Mouse (Mus musculus) heart, embryonic 11.5 days (tissue): Measurements from ENCODE around the gene Cacna2d3. TPM values are rescaled to one million over a fixed set of nuclear protein-coding genes. Genes with fewer than 3 reads are reported as not detected.

Experiments
- ATAC-seq: fragments of 200-750 bp; cut with Nextera tagmentation; replicated peaks from 2 replicates; pipeline ENCODE4 v1.8.0; 2017; ENCODE audit warnings: moderate library complexity; ENCODE audit not compliant: insufficient number of reproducible peaks, low FRiP score, low TSS enrichment
- H3K27ac ChIP-seq: fragments of 300-500 bp; sonication (generic); 2 replicates; pipeline ENCODE4 v1.5.1; 2014; ENCODE audit warnings: mild to moderate bottlenecking, low read depth, low read length
- H3K27me3 ChIP-seq: fragments of 300-500 bp; sonication (generic); 2 replicates; pipeline ENCODE4 v1.6.1; 2014; ENCODE audit warnings: mild to moderate bottlenecking, low read length, mixed read lengths; ENCODE audit not compliant: control insufficient read depth, insufficient read depth
- H3K36me3 ChIP-seq: fragments of 300-500 bp; sonication (generic); 2 replicates; pipeline ENCODE4 v1.6.1; 2014; ENCODE audit warnings: mild to moderate bottlenecking, low read length, moderate library complexity, mixed read lengths; ENCODE audit not compliant: control insufficient read depth, insufficient read depth
- H3K4me1 ChIP-seq: fragments of 300-500 bp; sonication (generic); 2 replicates; pipeline ENCODE4 v1.6.1; 2014; ENCODE audit warnings: low read length; ENCODE audit not compliant: control insufficient read depth, insufficient read depth
- H3K4me2 ChIP-seq: fragments of 300-500 bp; sonication (generic); 2 replicates; pipeline ENCODE4 v1.6.1; 2014; ENCODE audit warnings: mild to moderate bottlenecking, moderate library complexity
- H3K4me3 ChIP-seq: fragments of 300-500 bp; sonication (generic); 2 replicates; pipeline ENCODE4 v1.5.1; 2014; ENCODE audit warnings: low read depth, low read length
- H3K9ac ChIP-seq: fragments of 300-500 bp; sonication (generic); 2 replicates; pipeline ENCODE4 v1.6.1; 2014; ENCODE audit warnings: mild to moderate bottlenecking, low read depth, low read length, moderate library complexity
- H3K9me3 ChIP-seq: fragments of 300-500 bp; sonication (generic); replicated peaks from 2 replicates; pipeline ENCODE4 v1.6.1; 2016; ENCODE audit warnings: low read length; ENCODE audit not compliant: control insufficient read depth
- WGBS: fragments of 180-500 bp; shearing (Covaris S2); extraction: QIAGEN DNeasy Blood & Tissue Kit; methylation state at CpG from one replicate; pipeline ENCODE4 v1.1.7; 2014; ENCODE audit not compliant: insufficient replicate concordance; 5-methylcytosine and 5-hydroxymethylcytosine counted together
- polyA plus RNA-seq: library from polyadenylated mRNA; unstranded; fragments of >200 nt; fragmentation: Nextera tagmentation; extraction: Ambion mirVana; gene quantifications from 2 replicates; pipeline ENCODE4 v1.2.1, GENCODE M21; 2014

Cacna2d3 gene
- polyA plus RNA-seq, 1 experiment from 2014 or later: 2.6 TPM

DNA sequence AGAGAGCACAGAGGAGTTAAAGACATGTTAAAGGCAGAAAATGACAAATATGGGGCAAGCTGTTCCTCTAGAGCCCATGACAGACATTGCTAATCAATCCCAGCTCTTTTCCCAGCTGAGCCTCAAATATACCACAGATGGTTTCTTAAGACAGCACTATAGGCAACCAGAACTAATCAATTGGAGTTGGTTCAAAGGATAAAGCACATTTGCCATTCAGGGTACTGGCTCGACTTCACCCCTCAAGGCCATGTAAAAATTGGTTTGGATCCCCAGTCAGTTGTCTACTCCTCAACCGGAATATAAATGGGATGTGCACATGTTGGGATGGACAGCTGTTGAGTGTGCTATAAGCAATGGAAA lies 692.6 kb downstream of the Cacna2d3 start:
- ATAC-seq: no peak
- Histone ChIP-seq H3K27me3 (no peaks in the 10 kb centered on the region), H3K4me3 (no peak overlapping the region), H3K9me3 (no peaks in the 10 kb centered on the region), H3K36me3 (no peaks in the 10 kb centered on the region), H3K4me2 (no peak overlapping the region), H3K27ac (no peak overlapping the region), H3K9ac (no peak overlapping the region), H3K4me1 (peaks cover 7% of the 10 kb centered on the region; the same call in 1 of the 2 replicates)
- WGBS: 88% methylated on average over 2 of the region's 2 CpGs

GRCm38 (mm10) chr14:29028391-29029106 lies 693.1 kb downstream of the Cacna2d3 start:
- Histone ChIP-seq H3K4me3 (no peak overlapping the region), H3K4me1 (peaks cover 7% of the 10 kb centered on the region; the same call in 1 of the 2 replicates), H3K27me3 (no peaks in the 10 kb centered on the region), H3K27ac (no peak overlapping the region), H3K36me3 (no peaks in the 10 kb centered on the region), H3K9ac (no peak overlapping the region), H3K9me3 (no peaks in the 10 kb centered on the region), H3K4me2 (no peak overlapping the region)
- 77% methylated on average over 6 of the region's 6 CpGs for WGBS
- no peak for ATAC-seq

DNA sequence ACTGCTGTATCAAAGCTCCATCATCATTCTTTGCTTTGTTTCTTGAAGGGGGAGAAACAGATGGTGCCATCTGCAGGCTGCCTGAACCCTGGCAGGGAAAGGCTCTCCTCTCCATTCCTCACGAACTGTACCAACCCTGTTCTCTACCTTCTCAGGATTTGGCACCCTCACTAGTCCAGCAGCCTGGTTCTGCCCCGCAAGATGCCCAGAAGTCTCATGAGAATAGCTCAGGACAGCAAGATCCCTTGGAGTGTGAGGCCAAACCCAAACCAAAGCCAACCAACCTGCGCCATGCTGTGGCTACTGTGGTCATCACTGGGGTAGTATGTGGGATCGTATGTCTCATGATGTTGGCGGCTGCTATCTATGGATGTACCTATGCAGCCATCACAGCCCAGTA lies 694.4 kb downstream of the Cacna2d3 start:
- 82% methylated on average over 5 of the region's 5 CpGs for WGBS
- no peak for ATAC-seq
- H3K9ac ChIP-seq: no peak overlapping the region
- H3K4me3 ChIP-seq: no peak overlapping the region
- H3K36me3 ChIP-seq: no peaks in the 10 kb centered on the region
- H3K4me1 ChIP-seq: peaks cover 7% of the 10 kb centered on the region; the same call in 1 of the 2 replicates
- no peak overlapping the region for H3K4me2 ChIP-seq
- no peak overlapping the region for H3K27ac ChIP-seq
- no peaks in the 10 kb centered on the region for H3K9me3 ChIP-seq
- H3K27me3 ChIP-seq: no peaks in the 10 kb centered on the region

DNA sequence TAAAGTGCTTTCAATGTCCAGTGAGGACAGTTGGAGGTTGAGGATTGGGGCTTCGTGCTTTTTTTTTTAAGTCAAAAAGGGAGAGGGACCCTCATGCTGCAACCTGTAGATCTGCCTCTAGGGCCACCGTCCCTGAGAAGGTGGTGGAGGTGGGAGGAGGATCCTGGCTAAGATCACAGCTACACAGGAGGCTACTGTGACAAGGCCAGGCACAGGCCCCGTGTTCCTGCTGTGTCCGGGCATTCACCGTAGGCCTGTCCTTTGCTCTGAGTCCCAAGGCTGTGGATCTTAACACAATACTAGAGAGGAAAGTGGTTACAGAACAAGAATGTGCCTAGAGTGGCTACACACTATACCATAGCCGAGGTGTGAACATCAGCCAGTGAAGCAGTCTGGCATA lies 696.3 kb downstream of the Cacna2d3 start:
- 63% methylated on average over 6 of the region's 6 CpGs for WGBS
- Histone ChIP-seq H3K4me3 (no peak overlapping the region), H3K27me3 (no peaks in the 10 kb centered on the region), H3K9me3 (no peaks in the 10 kb centered on the region), H3K36me3 (no peaks in the 10 kb centered on the region), H3K9ac (no peak overlapping the region), H3K4me2 (no peak overlapping the region), H3K4me1 (peaks cover 5% of the 10 kb centered on the region; the same call in 1 of the 2 replicates), H3K27ac (no peak overlapping the region)
- ATAC-seq: no peak

DNA sequence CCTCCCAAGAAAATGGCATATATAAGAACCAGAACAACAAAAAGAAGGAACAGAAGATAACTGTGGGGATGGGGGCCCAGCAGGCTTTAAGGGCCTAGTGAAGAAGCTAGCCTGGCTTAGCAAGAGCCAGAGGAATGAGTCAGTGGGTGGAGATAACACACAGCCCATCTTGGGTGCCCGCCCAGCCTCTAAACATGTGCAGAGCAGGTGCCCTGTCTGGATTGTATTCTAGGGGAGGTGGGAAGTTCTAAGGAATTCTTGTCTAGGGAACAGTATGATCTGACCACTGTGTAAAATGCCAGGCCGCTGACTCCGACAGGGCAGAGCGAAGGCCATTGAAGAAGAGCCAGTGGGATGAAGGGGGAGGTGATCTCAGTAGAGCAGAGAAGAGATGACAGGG lies 698.4 kb downstream of the Cacna2d3 start:
- ATAC-seq: no peak
- 87% methylated on average over 4 of the region's 4 CpGs for WGBS
- H3K4me2 ChIP-seq: no peak overlapping the region
- no peaks in the 10 kb centered on the region for H3K27me3 ChIP-seq
- no peak overlapping the region for H3K9ac ChIP-seq
- H3K9me3 ChIP-seq: no peaks in the 10 kb centered on the region
- no peaks in the 10 kb centered on the region for H3K36me3 ChIP-seq
- H3K4me1 ChIP-seq: no peaks in the 10 kb centered on the region
- no peak overlapping the region for H3K4me3 ChIP-seq
- H3K27ac ChIP-seq: no peak overlapping the region

GRCm38 (mm10) chr14:29021295-29021694 lies 700.4 kb downstream of the Cacna2d3 start:
- no peaks in the 10 kb centered on the region for H3K4me1 ChIP-seq
- no peak for ATAC-seq
- no peaks in the 10 kb centered on the region for H3K27me3 ChIP-seq
- 71% methylated on average over 4 of the region's 4 CpGs for WGBS
- no peaks in the 10 kb centered on the region for H3K9me3 ChIP-seq
- H3K36me3 ChIP-seq: no peaks in the 10 kb centered on the region
- H3K27ac ChIP-seq: no peak overlapping the region
- H3K4me3 ChIP-seq: no peak overlapping the region
- H3K9ac ChIP-seq: no peak overlapping the region
- no peak overlapping the region for H3K4me2 ChIP-seq

DNA sequence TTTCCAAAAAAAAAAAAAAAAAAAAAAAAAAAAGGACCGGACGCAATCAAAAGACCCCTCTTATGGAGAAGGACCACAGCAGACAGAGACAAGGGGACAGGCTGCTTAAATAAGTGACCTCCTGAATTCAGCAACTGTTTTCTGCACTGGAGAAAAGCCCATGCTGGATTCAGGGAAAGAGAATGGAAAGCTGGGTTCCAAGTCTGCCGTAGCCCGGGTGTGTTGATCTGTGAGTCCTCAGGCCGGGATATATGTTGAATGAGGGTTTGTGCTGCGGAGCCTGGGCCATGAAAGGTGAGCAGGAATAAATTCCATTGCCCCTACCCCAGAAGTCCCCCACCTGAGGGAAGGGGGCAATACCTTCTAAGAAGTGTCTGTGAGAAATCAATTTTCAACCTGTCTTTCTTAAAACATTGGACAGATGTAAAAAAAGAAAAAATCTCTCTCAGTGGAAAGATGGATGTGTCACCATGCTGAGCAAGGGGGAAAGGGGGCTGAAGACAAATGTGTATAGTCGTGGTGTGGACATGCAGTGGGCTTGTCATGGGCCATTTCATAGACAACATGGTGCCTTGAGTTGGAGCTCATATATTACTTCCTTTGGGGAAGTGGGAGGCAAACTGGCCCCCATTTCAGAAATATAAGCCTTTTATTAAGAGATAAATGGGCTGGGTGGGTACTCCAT lies 703.2 kb downstream of the Cacna2d3 start:
- ATAC-seq: no peak
- no peak overlapping the region for H3K4me3 ChIP-seq
- no peaks in the 10 kb centered on the region for H3K36me3 ChIP-seq
- H3K9me3 ChIP-seq: no peaks in the 10 kb centered on the region
- 0 out of 2 replicates have a peak overlapping the region, but pooled peaks have one; percentile 16 for H3K9ac ChIP-seq
- no peaks in the 10 kb centered on the region for H3K27me3 ChIP-seq
- peak overlapping the region; percentile 28 for H3K4me2 ChIP-seq
- H3K27ac ChIP-seq: peak overlapping the region; percentile 41; the same call in 1 of the 2 replicates
- H3K4me1 ChIP-seq: no peaks in the 10 kb centered on the region
- 39% methylated on average over 7 of the region's 7 CpGs for WGBS

DNA sequence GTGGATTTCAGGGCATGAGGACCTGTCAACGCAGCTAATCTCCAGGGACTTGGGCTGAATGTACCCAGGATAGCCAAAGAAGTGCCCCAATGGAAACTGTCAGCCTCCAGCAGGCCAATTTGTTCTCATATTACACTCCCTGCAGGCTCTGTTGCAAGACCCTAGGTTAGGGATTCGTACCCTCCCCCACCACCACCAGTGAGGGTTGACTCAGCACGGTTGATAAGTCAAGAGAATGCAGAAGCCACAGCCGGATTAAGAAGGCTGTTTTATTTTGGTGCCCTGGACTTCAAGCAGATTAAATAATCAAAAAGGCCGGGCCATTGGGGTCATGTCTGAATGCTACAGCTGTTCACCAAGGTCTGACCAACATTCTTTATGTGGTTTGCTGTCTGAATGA lies 703.8 kb downstream of the Cacna2d3 start, which contains the start of gene Lrtm1:
Lrtm1 (plus strand) TSS at position 326 of the 400 bp plus-strand sequence.
- Histone ChIP-seq H3K9me3 (no peaks in the 10 kb centered on the region), H3K4me1 (no peaks in the 10 kb centered on the region), H3K4me2 (peak within 1 kb of the TSS; percentile 28), H3K27me3 (no peaks in the 10 kb centered on the region), H3K27ac (peak within 1 kb of the TSS; percentile 41; the same call in 1 of the 2 replicates), H3K4me3 (no peak within 1 kb of the TSS), H3K9ac (0 out of 2 replicates have a peak within 1 kb of the TSS, but pooled peaks have one; percentile 16), H3K36me3 (no peaks in the 10 kb centered on the region)
- peak; percentile 63; the same call in 1 of the 2 replicates for ATAC-seq
- 2% methylated on average over 5 of the region's 5 CpGs for WGBS
